Mouse (Mus musculus): ENCODE results near the gene Fgfr2.

- no peak for TF ChIP-seq CTCF (conservative IDR thresholded peaks at IDR 0.05; ENCODE audit: low read length)
- no peak for TF ChIP-seq POU5F1 (IDR thresholded peaks at IDR 0.05; ENCODE audit: borderline replicate concordance, low read length)
These were observed 1034.5 kb downstream of the Fgfr2 start for GRCm38 (mm10) chr7:132088606-132089005.

All from E14TG2a.4 (cell line).